Mouse (Mus musculus) MEL (cell line): ENCODE results near the gene Micu1. TPM values are rescaled to one million over a fixed set of nuclear protein-coding genes. Genes with fewer than 3 reads are reported as not detected.

Source experiments
- DNase-seq: peaks from one replicate; pipeline ENCODE4 v3.0.0; 2011; ENCODE audit warnings: low read depth, low spot score
- H3K27ac ChIP-seq: 2 replicates; pipeline ENCODE4 v1.5.1; 2012; ENCODE audit warnings: low read depth, mild to moderate bottlenecking, control low read depth, low read length, moderate library complexity; ENCODE audit not compliant: control insufficient read depth
- H3K27me3 ChIP-seq, 2 experiments: fragments of 150-350 bp in 1 of 2; sonication (generic) in 1 of 2; 2 replicates each; pipeline ENCODE4 v1.6.1; 2012; ENCODE audit warnings: low read length in 2 of 2, mild to moderate bottlenecking in 2 of 2, improper control_type of control experiment in 1 of 2, moderate library complexity in 1 of 2; ENCODE audit not compliant: insufficient read depth in 2 of 2, control insufficient read depth in 1 of 2
- H3K36me3 ChIP-seq, 2 experiments: 2 replicates each; pipeline ENCODE4 v1.6.1; 2012 to 2014; ENCODE audit warnings: low read length in 2 of 2, improper control_type of control experiment in 1 of 2, inconsistent platforms in 1 of 2, mild to moderate bottlenecking in 1 of 2; ENCODE audit not compliant: insufficient read depth in 2 of 2, control insufficient read depth in 1 of 2
- H3K4me1 ChIP-seq, 2 experiments: fragments of 150-350 bp in 1 of 2; sonication (generic) in 1 of 2; 2 replicates each; pipeline ENCODE4 v1.6.1; 2012; ENCODE audit warnings: low read length in 2 of 2, improper control_type of control experiment in 1 of 2, mild to moderate bottlenecking in 1 of 2; ENCODE audit not compliant: insufficient read depth in 2 of 2, control insufficient read depth in 1 of 2
- H3K4me3 ChIP-seq, 2 experiments: fragments of 150-350 bp in 1 of 2; sonication (generic) in 1 of 2; 2 replicates each; pipeline ENCODE4 v1.5.1; 2012; ENCODE audit warnings: low read depth in 2 of 2, low read length in 2 of 2, mild to moderate bottlenecking in 2 of 2, moderate library complexity in 2 of 2, control low read depth in 1 of 2, improper control_type of control experiment in 1 of 2; ENCODE audit not compliant: control insufficient read depth in 1 of 2, insufficient read depth in 1 of 2
- H3K79me2 ChIP-seq: 2 replicates; pipeline ENCODE4 v1.6.1; 2012; ENCODE audit warnings: mild to moderate bottlenecking, low read length, moderate library complexity; ENCODE audit not compliant: control insufficient read depth, poor library complexity, insufficient read depth
- H3K9ac ChIP-seq: 2 replicates; pipeline ENCODE4 v1.6.1; 2012; ENCODE audit warnings: low read depth, mild to moderate bottlenecking, control low read depth, low read length, moderate library complexity; ENCODE audit not compliant: control insufficient read depth, poor library complexity, severe bottlenecking
- H3K9me3 ChIP-seq: fragments of 150-350 bp; sonication (generic); replicated peaks from 2 replicates; pipeline ENCODE4 v1.6.1; 2012; ENCODE audit warnings: mild to moderate bottlenecking, low read length, improper control_type of control experiment, moderate library complexity; ENCODE audit not compliant: insufficient read depth
- BHLHE40 ChIP-seq: IDR thresholded peaks from 2 replicates; pipeline ENCODE4 v1.6.1; 2012; ENCODE audit warnings: low read depth, mild to moderate bottlenecking, inconsistent platforms, low read length, improper control_type of control experiment, borderline replicate concordance
- CHD1 ChIP-seq: IDR thresholded peaks from 2 replicates; pipeline ENCODE4 v1.6.1; 2012; ENCODE audit warnings: low read depth, mild to moderate bottlenecking, inconsistent platforms, low read length, improper control_type of control experiment
- CHD2 ChIP-seq: IDR thresholded peaks from 2 replicates; pipeline ENCODE4 v1.6.1; 2011; ENCODE audit warnings: low read length, improper control_type of control experiment
- CTCF ChIP-seq, 3 experiments: IDR thresholded peaks in 2 of 3; conservative IDR thresholded peaks in 1 of 3; 2 replicates each; pipeline ENCODE4 v1.5.1; 2011 to 2012; ENCODE audit warnings: low read length in 3 of 3, low read depth in 2 of 3, mild to moderate bottlenecking in 2 of 3, improper control_type of control experiment in 1 of 3, inconsistent platforms in 1 of 3, mixed read lengths in 1 of 3, moderate library complexity in 1 of 3; ENCODE audit not compliant: control insufficient read depth in 1 of 3, insufficient read depth in 1 of 3, poor library complexity in 1 of 3, severe bottlenecking in 1 of 3
- EP300 ChIP-seq, 2 experiments: IDR thresholded peaks; 2 replicates each; pipeline ENCODE4 v1.6.1; 2011; ENCODE audit warnings: improper control_type of control experiment in 2 of 2, low read length in 2 of 2, low read depth in 1 of 2, mild to moderate bottlenecking in 1 of 2
- ETS1 ChIP-seq: IDR thresholded peaks from 2 replicates; pipeline ENCODE4 v1.6.1; 2012; ENCODE audit warnings: low read depth, mild to moderate bottlenecking, inconsistent platforms, low read length, improper control_type of control experiment, moderate library complexity
- GABPA ChIP-seq: IDR thresholded peaks from 2 replicates; pipeline ENCODE4 v1.6.1; 2012; ENCODE audit warnings: low read depth, mild to moderate bottlenecking, inconsistent platforms, low read length, improper control_type of control experiment, moderate library complexity
- GATA1 ChIP-seq: IDR thresholded peaks from 2 replicates; pipeline ENCODE4 v1.6.1; 2011; ENCODE audit warnings: low read depth, low read length, improper control_type of control experiment
- HCFC1 ChIP-seq: IDR thresholded peaks from 2 replicates; pipeline ENCODE4 v1.6.1; 2012; ENCODE audit warnings: low read depth, mild to moderate bottlenecking, inconsistent platforms, low read length, improper control_type of control experiment, moderate library complexity
- JUND ChIP-seq: IDR thresholded peaks from 2 replicates; pipeline ENCODE4 v1.6.1; 2011; ENCODE audit warnings: low read depth, mild to moderate bottlenecking, improper control_type of control experiment, low read length
- KAT2A ChIP-seq: conservative IDR thresholded peaks from 2 replicates; pipeline ENCODE4 v1.6.1; 2012; ENCODE audit warnings: low read depth, low read length, improper control_type of control experiment, inconsistent platforms
- MAFK ChIP-seq: IDR thresholded peaks from 2 replicates; pipeline ENCODE4 v1.6.1; 2011; ENCODE audit warnings: low read depth, mild to moderate bottlenecking, low read length, improper control_type of control experiment, borderline replicate concordance
- MAX ChIP-seq: IDR thresholded peaks from 2 replicates; pipeline ENCODE4 v1.6.1; 2011; ENCODE audit warnings: low read length, improper control_type of control experiment
- MAZ ChIP-seq: IDR thresholded peaks from 2 replicates; pipeline ENCODE4 v1.6.1; 2012; ENCODE audit warnings: low read depth, mild to moderate bottlenecking, inconsistent platforms, low read length, improper control_type of control experiment
- MYC ChIP-seq: IDR thresholded peaks from 2 replicates; pipeline ENCODE4 v1.6.1; 2011; ENCODE audit warnings: low read depth, mild to moderate bottlenecking, low read length, improper control_type of control experiment, moderate library complexity
- NELFE ChIP-seq: IDR thresholded peaks from 2 replicates; pipeline ENCODE4 v1.6.1; 2011; ENCODE audit warnings: low read depth, low read length, improper control_type of control experiment
- POLR2A ChIP-seq, 2 experiments: IDR thresholded peaks; 2 replicates each; pipeline ENCODE4 v1.6.1; 2011 to 2012; ENCODE audit warnings: low read length in 2 of 2, mild to moderate bottlenecking in 2 of 2, control low read depth in 1 of 2, improper control_type of control experiment in 1 of 2, low read depth in 1 of 2, moderate library complexity in 1 of 2; ENCODE audit not compliant: control insufficient read depth in 1 of 2, insufficient read depth in 1 of 2, poor library complexity in 1 of 2
- POLR2AphosphoS2 ChIP-seq: IDR thresholded peaks from 2 replicates; pipeline ENCODE4 v1.6.1; 2011; ENCODE audit warnings: low read length, improper control_type of control experiment
- SMC3 ChIP-seq: IDR thresholded peaks from 2 replicates; pipeline ENCODE4 v1.6.1; 2011; ENCODE audit warnings: low read depth, low read length, improper control_type of control experiment
- TAL1 ChIP-seq: IDR thresholded peaks from 2 replicates; pipeline ENCODE4 v1.6.1; 2012; ENCODE audit warnings: mild to moderate bottlenecking, inconsistent platforms, low read length, moderate library complexity, mixed read lengths
- TBP ChIP-seq: IDR thresholded peaks from 2 replicates; pipeline ENCODE4 v1.8.0; 2011; ENCODE audit warnings: low read depth, low read length, improper control_type of control experiment
- TCF12 ChIP-seq: IDR thresholded peaks from 2 replicates; pipeline ENCODE4 v1.6.1; 2014; ENCODE audit warnings: low read depth, mild to moderate bottlenecking, inconsistent platforms, low read length, improper control_type of control experiment, moderate library complexity
- UBTF ChIP-seq: IDR thresholded peaks from 2 replicates; pipeline ENCODE4 v1.6.1; 2012; ENCODE audit warnings: low read depth, mild to moderate bottlenecking, inconsistent platforms, low read length, improper control_type of control experiment, moderate library complexity, borderline replicate concordance; ENCODE audit not compliant: insufficient read depth
- USF1 ChIP-seq: IDR thresholded peaks from 2 replicates; pipeline ENCODE4 v1.6.1; 2014; ENCODE audit warnings: low read depth, mild to moderate bottlenecking, inconsistent platforms, low read length, improper control_type of control experiment, moderate library complexity
- ZC3H11A ChIP-seq: IDR thresholded peaks from 2 replicates; pipeline ENCODE4 v1.6.1; 2012; ENCODE audit warnings: low read depth, mild to moderate bottlenecking, inconsistent platforms, low read length, improper control_type of control experiment
- ZMIZ1 ChIP-seq: IDR thresholded peaks from 2 replicates; pipeline ENCODE4 v1.6.1; 2012; ENCODE audit warnings: low read depth, mild to moderate bottlenecking, inconsistent platforms, low read length, improper control_type of control experiment, moderate library complexity
- ZNF384 ChIP-seq: IDR thresholded peaks from 2 replicates; pipeline ENCODE4 v1.6.1; 2012; ENCODE audit warnings: low read depth, mild to moderate bottlenecking, inconsistent platforms, low read length, improper control_type of control experiment
- polyA plus RNA-seq, 2 experiments: library from polyadenylated mRNA; stranded (reverse) in 1 of 2; unstranded in 1 of 2; fragments of >175 nt in 1 of 2; fragments of >200 nt in 1 of 2; gene quantifications; 2 replicates each; pipeline versions ENCODE4 v1.2.1 to v1.2.4; 2012; ENCODE audit warnings: low replicate concordance in 2 of 2, low read depth in 1 of 2; ENCODE audit not compliant: insufficient read length in 2 of 2, insufficient read depth in 1 of 2, missing spikeins in 1 of 2
- total RNA-seq: library from RNA; depleted of rRNA; stranded (reverse); fragments of 300-350 nt; gene quantifications from 2 replicates; pipeline ENCODE4 v1.2.3, GENCODE M21; 2012

Micu1 gene
- total and polyA plus RNA-seq, 3 experiments = 18.0 to 26.8 TPM; not detected in 1

GRCm38 (mm10) chr10:59878823-59879222 lies 176.5 kb downstream of the Micu1 start:
- peaks cover 0 to 25% of the 10 kb centered on the region in 2 experiments; a peak in 2 of 4 replicates for H3K36me3 ChIP-seq
- peak; percentile 90 for DNase-seq
- H3K27ac ChIP-seq = peak overlapping the region; percentile 98
- peaks cover 4 to 30% of the 10 kb centered on the region in 2 experiments for H3K4me1 ChIP-seq
- peak overlapping the region; percentile 62 to 97 for H3K4me3 ChIP-seq
- peaks cover 35% of the 10 kb centered on the region for H3K79me2 ChIP-seq
- H3K9me3 ChIP-seq = no peaks in the 10 kb centered on the region
- no peaks in the 10 kb centered on the region for H3K27me3 ChIP-seq
- H3K9ac ChIP-seq = peak overlapping the region; percentile 81
- no peak for TF ChIP-seq MAZ
- peak; percentile 61; the same call in 1 of the 2 replicates for TF ChIP-seq MYC
- TF ChIP-seq MAX = peak; percentile 85
- TF ChIP-seq ZC3H11A = no peak
- no peak for TF ChIP-seq CTCF (IDR thresholded peaks at IDR 0.05 in 2 of 3, conservative IDR thresholded peaks at IDR 0.05 in 1 of 3; ENCODE audit: control insufficient read depth in 1 of 3, insufficient read depth in 1 of 3, low read depth in 2 of 3, low read length in 3 of 3, poor library complexity in 1 of 3, severe bottlenecking in 1 of 3)
- no peak for TF ChIP-seq UBTF
- peak; percentile 71; the same call in 1 of the 2 replicates for TF ChIP-seq CHD1
- TF ChIP-seq TBP = 0 out of 2 replicates have a peak, but pooled peaks have one; percentile 16
- TF ChIP-seq SMC3 = no peak
- no peak; the same call in none of the 2 replicates for TF ChIP-seq KAT2A
- no peak for TF ChIP-seq HCFC1
- peak in 1 of 2 experiments; percentile 73; a peak in 1 of 4 replicates for TF ChIP-seq EP300 (IDR thresholded peaks at IDR 0.05; ENCODE audit: low read depth in 1 of 2, low read length in 2 of 2)
- TF ChIP-seq MAFK = peak; percentile 22; the same call in 1 of the 2 replicates
- no peak for TF ChIP-seq ZMIZ1
- no peak for TF ChIP-seq ETS1
- peak; percentile 46 for TF ChIP-seq NELFE
- TF ChIP-seq ZNF384 = 0 out of 2 replicates have a peak, but pooled peaks have one; percentile 14
- TF ChIP-seq BHLHE40 = peak; percentile 13; the same call in 1 of the 2 replicates
- TF ChIP-seq, all 39 proteins: peak for 9

DNA sequence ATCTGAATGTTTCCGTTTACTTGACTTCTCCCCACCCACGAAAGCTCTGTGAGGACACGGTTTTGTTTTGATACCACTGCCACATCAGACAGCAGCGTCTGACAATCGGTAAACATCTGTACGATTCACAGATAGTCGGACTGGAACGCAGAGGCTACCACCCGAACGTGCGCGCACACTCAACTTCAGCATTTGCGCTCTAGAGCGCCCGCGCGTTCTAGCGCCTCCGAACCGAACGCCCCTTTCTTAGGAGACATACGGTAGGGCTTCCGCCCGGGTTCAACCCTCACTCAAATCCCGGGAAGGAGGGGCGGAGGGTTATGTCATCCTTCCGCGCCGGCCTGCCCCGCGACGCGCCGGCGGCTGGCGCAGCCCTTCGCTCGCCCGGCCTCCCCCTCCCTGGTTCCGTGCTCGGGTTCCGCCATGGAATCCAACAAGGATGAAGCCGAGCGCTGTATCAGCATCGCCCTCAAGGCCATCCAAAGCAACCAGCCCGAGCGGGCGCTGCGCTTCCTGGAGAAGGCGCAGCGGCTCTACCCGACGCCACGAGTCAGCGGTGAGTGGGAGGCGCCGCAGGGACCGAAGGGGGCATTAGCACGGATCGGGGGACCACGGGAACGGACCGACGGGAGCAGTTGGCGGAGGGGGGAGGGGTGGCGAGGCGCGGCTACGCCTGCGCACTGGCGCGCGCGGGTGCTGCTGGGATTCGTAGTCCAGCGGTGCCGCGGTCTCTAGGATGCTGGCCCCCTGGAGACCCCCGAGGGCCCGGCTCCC lies 177.2 kb downstream of the Micu1 start, which contains the start of gene Dnajb12:
TSS of gene Dnajb12 (plus strand) at position 302 of the 774 bp plus-strand sequence.
- peak within 1 kb of the TSS; percentile 98 for H3K27ac ChIP-seq
- peak; percentile 98 for DNase-seq
- H3K4me1 ChIP-seq = peaks cover 4 to 27% of the 10 kb centered on the region in 2 experiments
- H3K9ac ChIP-seq = peak within 1 kb of the TSS; percentile 98
- peaks cover 39% of the 10 kb centered on the region for H3K79me2 ChIP-seq
- peak within 1 kb of the TSS; percentile 90 to 97 for H3K4me3 ChIP-seq
- H3K27me3 ChIP-seq = no peaks in the 10 kb centered on the region
- H3K9me3 ChIP-seq = no peaks in the 10 kb centered on the region
- H3K36me3 ChIP-seq = peaks cover 0 to 25% of the 10 kb centered on the region in 2 experiments; a peak in 2 of 4 replicates
- TF ChIP-seq MAX (peak; percentile 66; the same call in 1 of the 2 replicates), CHD2 (peak; percentile 51), ETS1 (peak; percentile 89), KAT2A (no peak; the same call in 1 of the 2 replicates), ZMIZ1 (peak; percentile 19; the same call in 1 of the 2 replicates), USF1 (no peak; the same call in 1 of the 2 replicates), EP300 (IDR thresholded peaks at IDR 0.05; ENCODE audit: low read depth in 1 of 2, low read length in 2 of 2) (peak in 1 of 2 experiments; percentile 76; a peak in 2 of 4 replicates), UBTF (0 out of 2 replicates have a peak, but pooled peaks have one; percentile 62), JUND (no peak), GABPA (no peak), SMC3 (no peak), MAZ (peak; percentile 52; the same call in 1 of the 2 replicates), HCFC1 (peak; percentile 89), TAL1 (no peak), ZC3H11A (no peak), TCF12 (peak; percentile 56; the same call in 1 of the 2 replicates), POLR2AphosphoS2 (no peak), MYC (0 out of 2 replicates have a peak, but pooled peaks have one; percentile 10), GATA1 (peak; percentile 77), POLR2A (IDR thresholded peaks at IDR 0.05; ENCODE audit: control insufficient read depth in 1 of 2, insufficient read depth in 1 of 2, low read depth in 1 of 2, low read length in 2 of 2, poor library complexity in 1 of 2) (peak; percentile 76 to 89; a peak in 2 of 4 replicates), ZNF384 (0 out of 2 replicates have a peak, but pooled peaks have one; percentile 3)
